Mouse (Mus musculus) stomach, postnatal 0 days (tissue): Measurements from ENCODE around the gene Hoxd12. TPM values are rescaled to one million over a fixed set of nuclear protein-coding genes. Genes with fewer than 3 reads are reported as not detected.

Experiments
- ATAC-seq: fragments of 200-750 bp; cut with Nextera tagmentation; 2 replicates; pipeline ENCODE4 v1.8.0; 2017; ENCODE audit not compliant: low FRiP score, low TSS enrichment
- DNase-seq: peaks from one replicate; pipeline ENCODE4 v3.0.0-alpha.2; 2016; ENCODE audit warnings: low spot score
- H3K27ac ChIP-seq: fragments of 300-500 bp; sonication (generic); replicated peaks from 2 replicates; pipeline ENCODE4 v1.5.1; 2014; ENCODE audit warnings: mild to moderate bottlenecking, control low read depth
- H3K27me3 ChIP-seq: fragments of 300-500 bp; sonication (generic); 2 replicates; pipeline ENCODE4 v1.6.1; 2014; ENCODE audit warnings: low read length; ENCODE audit not compliant: control insufficient read depth, insufficient read depth
- H3K36me3 ChIP-seq: fragments of 300-500 bp; sonication (generic); 2 replicates; pipeline ENCODE4 v1.6.1; 2014; ENCODE audit warnings: low read length, mixed read lengths; ENCODE audit not compliant: control insufficient read depth, insufficient read depth
- H3K4me1 ChIP-seq: fragments of 300-500 bp; sonication (generic); replicated peaks from 2 replicates; pipeline ENCODE4 v1.6.1; 2014; ENCODE audit warnings: antibody characterized with exemption; ENCODE audit not compliant: control insufficient read depth, insufficient read depth
- H3K4me2 ChIP-seq: fragments of 300-500 bp; sonication (generic); replicated peaks from 2 replicates; pipeline ENCODE4 v1.6.1; 2014; ENCODE audit warnings: low read depth, mild to moderate bottlenecking, control low read depth, moderate library complexity
- H3K4me3 ChIP-seq: fragments of 300-500 bp; sonication (generic); 2 replicates; pipeline ENCODE4 v1.5.1; 2014; ENCODE audit warnings: low read depth, low read length, control low read depth
- H3K9ac ChIP-seq: fragments of 300-500 bp; sonication (generic); 2 replicates; pipeline ENCODE4 v1.6.1; 2014; ENCODE audit warnings: mild to moderate bottlenecking, low read length, control low read depth, mixed read lengths
- H3K9me3 ChIP-seq: fragments of 300-500 bp; sonication (generic); 2 replicates; pipeline ENCODE4 v1.6.1; 2016; ENCODE audit warnings: low read length; ENCODE audit not compliant: control insufficient read depth
- CTCF ChIP-seq: IDR thresholded peaks from 2 replicates; pipeline ENCODE4 v1.5.1; 2016; ENCODE audit warnings: antibody characterized with exemption, low read depth, mild to moderate bottlenecking, moderate library complexity
- EP300 ChIP-seq: optimal IDR thresholded peaks from 2 replicates; pipeline ENCODE3; 2016; ENCODE audit warnings: antibody characterized with exemption
- WGBS: fragments of 180-500 bp; shearing (Covaris S2); extraction: QIAGEN DNeasy Blood & Tissue Kit; methylation state at CpG from one replicate; pipeline ENCODE4 v1.1.7; 2014; 5-methylcytosine and 5-hydroxymethylcytosine counted together
- polyA plus RNA-seq: library from polyadenylated mRNA; unstranded; fragments of >200 nt; fragmentation: Nextera tagmentation; extraction: Ambion mirVana; gene quantifications from 2 replicates; pipeline ENCODE4 v1.2.1, GENCODE M21; 2015

Hoxd12 gene
- polyA plus RNA-seq, 1 experiment from 2014 or later: not detected

DNA sequence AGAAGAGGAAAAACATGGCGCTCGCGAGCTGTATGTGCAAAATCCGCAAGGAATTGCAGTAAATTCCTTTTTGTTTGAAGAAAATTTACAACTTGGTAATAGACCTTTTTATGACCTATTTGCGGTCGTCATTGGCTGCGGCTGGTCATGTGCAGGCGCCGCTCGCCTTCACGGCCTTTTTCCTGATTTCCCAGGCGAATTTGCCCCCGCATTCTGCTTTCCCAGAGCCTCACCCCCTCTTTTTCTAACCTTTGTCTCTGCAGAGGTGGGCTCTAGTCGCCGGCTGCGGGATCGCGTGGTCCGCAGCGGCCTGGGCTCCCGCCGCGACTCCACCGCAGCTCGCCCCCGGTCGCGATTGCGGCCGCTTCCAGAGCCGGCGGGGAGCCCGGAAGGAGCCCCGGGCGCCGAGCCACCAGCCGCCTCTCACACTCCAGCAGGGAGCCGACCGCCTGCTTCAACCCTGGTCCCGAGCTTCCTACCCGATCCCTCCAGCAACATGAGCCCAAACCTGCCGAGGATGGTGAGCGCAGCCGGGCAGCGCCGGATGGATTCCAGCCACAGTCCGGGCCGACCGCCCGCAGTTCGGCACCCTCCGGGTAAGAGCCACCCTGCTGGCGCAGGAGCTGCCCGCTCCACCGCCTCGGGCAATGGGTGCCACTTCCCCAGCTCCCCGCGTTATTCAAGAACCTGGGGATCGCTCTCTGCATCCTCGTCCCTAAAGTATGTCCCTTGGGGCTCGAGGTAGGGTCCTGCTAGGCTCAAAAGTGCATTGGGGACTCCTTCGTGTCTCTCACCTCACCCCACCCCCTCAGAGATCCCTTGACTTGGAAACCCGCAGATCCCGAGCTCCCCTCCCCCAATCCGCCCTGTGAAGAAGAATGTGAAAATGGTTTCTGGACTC is 37.2 kb downstream of the Hoxd12 start, which contains the start of the genes Hoxd3 and Hoxd4:
Gene Hoxd3 (plus strand): TSS at position 207 of the 901 bp plus-strand sequence.
Gene Hoxd4 (plus strand): TSS at position 209 of the 901 bp plus-strand sequence.
- H3K9me3 ChIP-seq: no peaks in the 10 kb centered on the region
- H3K4me3 ChIP-seq: peak within 1 kb of the TSS; percentile 46
- no peaks in the 10 kb centered on the region for H3K36me3 ChIP-seq
- peak within 1 kb of the TSS; percentile 24; the same call in 1 of the 2 replicates for H3K27ac ChIP-seq
- under 1% methylated on average over 65 of the region's 65 CpGs for WGBS
- ATAC-seq: 0 out of 2 replicates have a peak, but pooled peaks have one; percentile 45
- H3K4me1 ChIP-seq: no peaks in the 10 kb centered on the region
- peaks cover 34% of the 10 kb centered on the region; the same call in 1 of the 2 replicates for H3K27me3 ChIP-seq
- no peak for TF ChIP-seq EP300
- no peak for TF ChIP-seq CTCF
- H3K4me2 ChIP-seq: peak within 1 kb of the TSS; percentile 43
- peak within 1 kb of the TSS; percentile 45; the same call in 1 of the 2 replicates for H3K9ac ChIP-seq
- no peak for DNase-seq

DNA sequence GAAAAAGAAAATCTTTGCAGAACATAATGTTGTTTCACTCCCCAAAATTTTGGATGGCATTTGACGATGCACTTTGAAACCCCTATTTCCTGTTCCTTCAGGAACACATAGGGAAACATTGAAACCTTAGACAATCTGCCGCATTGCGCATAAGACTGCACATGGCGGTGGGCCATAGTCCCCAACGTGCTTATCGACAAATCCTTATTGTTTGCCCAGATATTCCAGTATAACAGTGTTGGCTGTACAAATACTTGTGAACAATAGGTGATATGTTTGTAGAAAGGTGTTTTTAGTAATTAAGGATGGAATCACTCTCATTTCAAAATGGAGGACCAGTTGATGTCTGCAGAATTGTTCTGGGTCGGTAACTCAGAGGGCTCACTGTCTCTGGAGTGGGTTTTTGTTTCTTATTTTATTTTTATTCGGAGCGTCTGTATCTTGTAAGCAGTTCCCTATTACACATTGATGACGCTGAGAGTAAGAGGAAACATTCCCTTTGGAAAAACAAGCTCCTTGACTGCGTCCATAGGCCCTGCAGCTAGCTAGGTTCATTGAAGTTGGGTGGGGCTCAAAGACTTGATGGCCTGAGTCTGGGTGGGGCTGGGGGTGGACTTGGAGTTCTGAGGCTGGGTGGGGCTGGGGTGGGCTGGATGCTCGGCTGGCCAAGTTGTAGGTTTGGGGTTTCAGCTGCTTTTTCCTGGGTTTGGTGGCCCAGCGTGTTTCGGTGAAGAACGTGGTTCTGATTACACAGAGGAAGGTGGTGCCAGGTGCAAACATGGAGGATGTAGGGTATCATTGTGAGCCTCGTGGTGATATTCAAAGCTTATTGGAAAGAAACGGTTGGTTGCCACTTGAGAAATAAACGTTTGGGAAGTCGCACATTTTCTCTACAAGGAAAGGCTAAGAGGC is 38.7 kb downstream of the Hoxd12 start:
- peaks cover 34% of the 10 kb centered on the region; the same call in 1 of the 2 replicates for H3K27me3 ChIP-seq
- DNase-seq: no peak
- 16% methylated on average over 19 of the region's 19 CpGs for WGBS
- no peaks in the 10 kb centered on the region for H3K4me1 ChIP-seq
- TF ChIP-seq EP300: no peak
- TF ChIP-seq CTCF: no peak
- H3K9me3 ChIP-seq: no peaks in the 10 kb centered on the region
- no peak overlapping the region for H3K9ac ChIP-seq
- no peaks in the 10 kb centered on the region for H3K36me3 ChIP-seq
- ATAC-seq: no peak
- H3K4me2 ChIP-seq: no peak overlapping the region
- H3K27ac ChIP-seq: no peak overlapping the region
- peak overlapping the region; percentile 1; the same call in 1 of the 2 replicates for H3K4me3 ChIP-seq

DNA sequence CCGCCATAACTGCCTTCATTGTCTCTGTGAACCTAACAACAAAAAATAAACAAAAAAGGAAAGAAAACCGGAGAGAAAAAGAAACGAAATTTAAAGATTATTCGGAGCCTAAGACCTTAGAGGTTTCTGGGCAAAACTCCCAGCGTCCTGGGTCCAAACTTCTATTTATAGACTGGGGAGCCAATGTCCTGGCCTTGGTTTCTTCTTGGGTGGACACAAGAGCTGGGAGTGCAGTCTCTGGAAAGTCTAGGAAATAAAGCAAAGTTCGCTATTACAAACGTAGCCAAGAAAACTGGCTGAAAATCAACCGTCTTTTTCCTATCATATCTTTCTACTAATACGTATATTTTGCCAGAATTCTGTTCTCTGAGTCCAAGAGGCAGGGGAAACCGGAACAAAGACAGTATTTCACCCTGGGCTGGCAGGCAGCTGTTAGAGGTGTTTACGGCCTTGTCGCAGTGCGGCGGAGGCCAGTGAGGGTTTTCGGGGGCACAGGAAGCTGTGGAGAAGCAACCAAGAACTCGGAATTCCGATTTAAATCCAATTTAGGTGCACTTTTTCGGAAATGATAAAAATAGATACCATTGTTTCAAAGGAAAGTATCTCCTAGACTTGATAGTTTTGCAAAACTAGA is 39.5 kb downstream of the Hoxd12 start:
- Histone ChIP-seq H3K36me3 (no peaks in the 10 kb centered on the region), H3K4me1 (no peaks in the 10 kb centered on the region), H3K9me3 (no peaks in the 10 kb centered on the region), H3K27me3 (peaks cover 28% of the 10 kb centered on the region; the same call in 1 of the 2 replicates), H3K9ac (no peak overlapping the region), H3K27ac (no peak overlapping the region), H3K4me2 (no peak overlapping the region), H3K4me3 (peak overlapping the region; percentile 1; the same call in 1 of the 2 replicates)
- 16% methylated on average over 18 of the region's 18 CpGs for WGBS
- ATAC-seq: no peak
- DNase-seq: no peak
- no peak for TF ChIP-seq EP300
- TF ChIP-seq CTCF: no peak

DNA sequence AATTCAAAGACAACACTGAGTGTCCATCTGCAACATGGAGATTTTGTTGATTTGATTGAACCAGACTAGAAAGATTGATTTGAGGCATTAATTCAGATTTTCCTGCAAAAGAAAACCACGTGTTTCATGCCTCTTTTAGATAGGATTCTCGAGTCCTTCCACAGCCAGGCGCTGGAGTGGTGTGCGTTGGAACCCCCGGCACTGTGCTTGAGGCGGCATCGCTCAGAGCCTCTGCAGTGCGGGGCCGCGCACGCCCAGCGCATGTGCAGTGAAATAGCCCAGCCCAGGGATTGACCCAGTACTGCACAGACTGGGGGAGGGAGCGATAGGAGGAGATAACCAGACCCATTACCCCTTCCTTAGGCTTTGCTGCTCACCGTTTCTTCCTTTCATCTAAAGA is 40.1 kb downstream of the Hoxd12 start:
- no peak for ATAC-seq
- no peak overlapping the region for H3K9ac ChIP-seq
- TF ChIP-seq CTCF (no peak), EP300 (no peak)
- H3K9me3 ChIP-seq: no peaks in the 10 kb centered on the region
- no peak overlapping the region for H3K4me2 ChIP-seq
- no peak overlapping the region for H3K4me3 ChIP-seq
- peaks cover 22% of the 10 kb centered on the region; the same call in 1 of the 2 replicates for H3K27me3 ChIP-seq
- WGBS: 3% methylated on average over 14 of the region's 14 CpGs
- no peak for DNase-seq
- H3K4me1 ChIP-seq: no peaks in the 10 kb centered on the region
- no peak overlapping the region for H3K27ac ChIP-seq
- H3K36me3 ChIP-seq: no peaks in the 10 kb centered on the region

DNA sequence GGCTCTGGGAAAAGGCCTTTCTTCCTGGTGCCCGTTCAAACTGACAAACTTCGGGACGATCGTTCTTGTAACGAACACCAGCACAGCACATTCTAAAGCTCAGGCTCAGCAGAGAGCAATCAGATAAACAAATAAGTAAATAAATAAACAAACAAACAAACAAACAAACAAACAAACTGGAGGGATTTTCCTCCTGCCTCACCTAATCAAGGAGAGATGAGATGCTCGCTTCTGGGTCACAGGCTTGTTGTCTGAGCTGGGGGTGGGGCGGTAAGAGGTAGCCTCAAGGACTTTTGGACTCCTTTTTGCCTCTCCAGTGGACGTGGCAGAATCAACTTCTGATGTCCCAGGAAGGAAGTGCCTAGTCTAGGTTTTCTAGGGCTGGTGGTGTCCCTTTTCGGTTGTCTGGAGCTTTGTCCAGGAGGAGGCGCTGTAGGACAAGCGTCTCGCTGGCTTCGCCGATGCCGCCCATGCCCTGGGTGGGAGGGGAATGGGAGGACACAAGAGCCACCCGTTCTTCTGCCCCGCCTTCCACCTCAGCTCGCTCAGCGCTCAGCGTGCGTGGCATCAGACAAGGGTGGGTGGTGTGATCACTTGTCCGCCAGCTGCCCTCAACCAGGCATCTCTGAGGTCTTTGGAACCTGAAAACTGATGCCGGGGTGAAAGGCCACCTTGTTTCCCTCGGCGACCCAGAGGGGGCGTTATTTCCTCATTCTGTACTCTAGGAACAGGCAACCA is 40.9 kb downstream of the Hoxd12 start:
- peaks cover 17% of the 10 kb centered on the region; the same call in 1 of the 2 replicates for H3K27me3 ChIP-seq
- WGBS: 4% methylated on average over 26 of the region's 26 CpGs
- TF ChIP-seq CTCF (peak; percentile 94), EP300 (no peak)

More for the DNA sequence above, 40.9 kb downstream of the Hoxd12 start:
- Histone ChIP-seq H3K36me3 (no peaks in the 10 kb centered on the region), H3K27ac (no peak overlapping the region), H3K9me3 (no peaks in the 10 kb centered on the region), H3K9ac (no peak overlapping the region), H3K4me1 (no peaks in the 10 kb centered on the region), H3K4me2 (peak overlapping the region; percentile 48), H3K4me3 (no peak overlapping the region)
- ATAC-seq (peak; percentile 78), DNase-seq (peak; percentile 85)
